Mouse (Mus musculus): Measurements from ENCODE around the gene Bcl11a. TPM values are rescaled to one million over a fixed set of nuclear protein-coding genes. Genes with fewer than 3 reads are reported as not detected.
A peak's percentile ranks its signal among the peaks of the same experiment; 100 is the strongest.

Gene Bcl11a
- polyA plus RNA-seq, 1 experiment from 2014 or later, result 10.3 TPM

DNA sequence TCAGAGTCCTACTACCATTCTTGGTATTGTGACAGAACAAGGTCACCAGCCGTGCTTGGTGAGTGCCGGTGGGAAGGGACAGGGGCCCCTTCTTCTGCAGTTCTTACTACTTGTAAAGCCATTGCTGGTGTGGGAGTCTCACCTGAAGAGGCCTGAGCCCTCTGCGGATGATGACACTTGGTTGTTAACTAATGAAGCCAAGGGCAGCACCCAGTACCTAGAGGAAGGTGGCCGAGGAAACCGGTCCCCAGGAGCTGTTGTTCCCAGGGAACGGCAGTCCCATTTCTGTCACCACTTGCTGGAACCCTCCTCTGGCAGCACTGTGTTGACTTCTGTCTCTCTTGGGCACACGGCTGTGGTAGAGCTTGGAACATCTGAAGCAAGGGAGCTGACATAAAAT lies 105.6 kb downstream of the Bcl11a start:
- no peaks in the 10 kb centered on the region for H3K27me3 ChIP-seq (ENCODE audit: insufficient read depth, low read length)
- H3K27ac ChIP-seq (ENCODE audit: low read depth), result no peak overlapping the region
- no peaks in the 10 kb centered on the region for H3K36me3 ChIP-seq (replicated peaks; ENCODE audit: insufficient read depth, low read length)
- H3K4me3 ChIP-seq (ENCODE audit: low read depth, low read length), result no peak overlapping the region
- H3K4me2 ChIP-seq (ENCODE audit: low read depth, low read length), result no peak overlapping the region
- H3K9me3 ChIP-seq (ENCODE audit: low read length), result no peaks in the 10 kb centered on the region
- TF ChIP-seq EP300 (IDR thresholded peaks at IDR 0.05; ENCODE audit: low read depth) (no peak), CTCF (IDR thresholded peaks at IDR 0.05; ENCODE audit: low read depth) (no peak)
- no peak overlapping the region for H3K9ac ChIP-seq (replicated peaks)
- H3K4me1 ChIP-seq (ENCODE audit: insufficient read depth), result peaks cover 11% of the 10 kb centered on the region
- DNase-seq (no peak), ATAC-seq (no peak)
- WGBS (ENCODE audit: insufficient replicate concordance), result 84% methylated on average over 7 of the region's 7 CpGs

DNA sequence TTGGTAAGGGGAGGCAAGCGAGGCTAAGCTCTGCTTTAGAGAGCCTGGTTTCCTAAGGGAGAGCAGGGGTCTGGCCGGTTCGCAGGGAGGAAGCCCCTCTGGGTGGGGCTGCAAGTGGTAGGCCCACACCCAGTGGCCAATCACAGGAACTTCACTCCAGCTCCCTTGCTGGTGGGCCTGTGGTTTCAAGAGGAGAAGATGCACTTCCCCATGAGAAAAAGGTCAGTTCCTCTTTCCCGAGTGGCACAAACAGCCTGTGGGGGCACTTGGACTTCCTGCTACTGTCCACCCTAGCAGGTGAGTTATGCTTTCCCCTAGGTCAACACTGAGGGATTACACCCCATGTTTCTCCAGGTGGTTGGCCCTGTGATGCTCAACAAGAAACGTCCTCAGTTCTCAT lies 107.1 kb downstream of the Bcl11a start:
- no peaks in the 10 kb centered on the region for H3K36me3 ChIP-seq (replicated peaks; ENCODE audit: insufficient read depth, low read length)
- no peaks in the 10 kb centered on the region for H3K27me3 ChIP-seq (ENCODE audit: insufficient read depth, low read length)
- WGBS (ENCODE audit: insufficient replicate concordance), result 28% methylated on average over 5 of the region's 5 CpGs
- DNase-seq (peak; percentile 44), ATAC-seq (peak; percentile 70)
- peaks cover 11% of the 10 kb centered on the region for H3K4me1 ChIP-seq (ENCODE audit: insufficient read depth)
- H3K9me3 ChIP-seq (ENCODE audit: low read length), result no peaks in the 10 kb centered on the region
- no peak overlapping the region for H3K4me3 ChIP-seq (ENCODE audit: low read depth, low read length)
- 0 out of 2 replicates have a peak overlapping the region, but pooled peaks have one; percentile 29 for H3K27ac ChIP-seq (ENCODE audit: low read depth)
- H3K4me2 ChIP-seq (ENCODE audit: low read depth, low read length), result no peak overlapping the region
- no peak overlapping the region for H3K9ac ChIP-seq (replicated peaks)
- TF ChIP-seq EP300 (IDR thresholded peaks at IDR 0.05; ENCODE audit: low read depth), result no peak
- TF ChIP-seq CTCF (IDR thresholded peaks at IDR 0.05; ENCODE audit: low read depth), result peak; percentile 46

DNA sequence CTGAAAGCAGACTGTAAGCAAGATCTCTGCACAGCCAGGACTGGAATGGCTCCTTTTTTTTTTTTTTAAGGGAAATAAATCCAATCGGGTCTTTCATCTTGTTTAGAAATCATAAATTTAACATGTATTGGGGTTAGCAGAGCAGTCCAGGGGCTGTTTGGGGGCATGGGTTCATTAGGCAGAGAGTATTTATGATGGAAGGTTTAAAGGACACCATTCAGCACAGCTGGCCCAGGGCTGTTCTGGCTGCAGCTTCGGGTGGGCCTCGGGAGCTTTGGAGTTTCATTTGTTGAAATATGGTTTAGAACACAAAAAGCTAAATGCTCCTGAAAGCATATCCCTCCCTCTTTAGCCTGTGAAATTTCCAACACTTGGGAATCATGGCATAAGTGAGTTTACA lies 112.6 kb downstream of the Bcl11a start:
- Histone ChIP-seq H3K36me3 (replicated peaks; ENCODE audit: insufficient read depth, low read length) (no peaks in the 10 kb centered on the region), H3K27me3 (ENCODE audit: insufficient read depth, low read length) (no peaks in the 10 kb centered on the region)

DNA sequence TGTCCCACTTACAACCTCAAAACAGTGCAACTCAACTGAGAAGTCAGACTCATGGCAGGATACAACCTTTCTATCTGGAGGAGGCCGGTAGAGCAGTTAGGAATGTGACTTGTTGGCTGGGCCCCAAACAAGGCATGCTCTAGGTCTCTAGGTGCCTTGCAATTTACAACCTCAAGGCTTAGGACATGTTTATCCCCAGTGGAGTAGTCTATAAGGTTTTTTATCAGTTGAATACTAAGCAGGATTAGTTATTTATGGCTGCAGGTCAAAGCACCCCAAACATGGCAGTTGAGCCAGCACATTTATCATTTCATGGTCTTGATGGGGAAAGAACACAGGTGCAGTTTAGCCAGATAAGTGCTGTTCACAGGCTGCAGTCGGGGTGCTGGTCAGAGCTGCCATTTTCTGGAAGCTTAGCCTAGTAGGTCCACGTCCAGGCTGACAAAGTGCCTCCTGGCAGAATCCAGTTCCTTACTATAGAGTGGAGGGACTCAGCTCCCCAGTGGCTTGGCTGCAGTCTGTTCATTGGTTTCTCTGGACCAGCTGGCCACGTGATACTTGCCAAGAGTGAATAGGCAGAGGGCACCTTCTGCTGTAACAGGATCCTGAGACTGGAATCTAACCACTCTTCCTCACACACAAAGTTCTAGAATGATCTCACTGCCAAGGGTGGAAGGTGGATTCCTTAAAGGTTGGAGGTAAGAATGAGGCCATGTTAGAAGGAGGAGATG lies 118.8 kb downstream of the Bcl11a start:
- no peak for TF ChIP-seq EP300 (IDR thresholded peaks at IDR 0.05; ENCODE audit: low read depth)
- no peak for TF ChIP-seq CTCF (IDR thresholded peaks at IDR 0.05; ENCODE audit: low read depth)
- WGBS (ENCODE audit: insufficient replicate concordance), result 72% methylated on average over 4 of the region's 4 CpGs
- H3K36me3 ChIP-seq (replicated peaks; ENCODE audit: insufficient read depth, low read length), result no peaks in the 10 kb centered on the region
- H3K27ac ChIP-seq (ENCODE audit: low read depth), result no peak overlapping the region
- H3K4me2 ChIP-seq (ENCODE audit: low read depth, low read length), result no peak overlapping the region
- H3K4me3 ChIP-seq (ENCODE audit: low read depth, low read length), result no peak overlapping the region
- no peaks in the 10 kb centered on the region for H3K9me3 ChIP-seq (ENCODE audit: low read length)
- H3K4me1 ChIP-seq (ENCODE audit: insufficient read depth), result peaks cover 8% of the 10 kb centered on the region
- H3K27me3 ChIP-seq (ENCODE audit: insufficient read depth, low read length), result no peaks in the 10 kb centered on the region
- no peak overlapping the region for H3K9ac ChIP-seq (replicated peaks)
- ATAC-seq (no peak), DNase-seq (no peak)

More for the DNA sequence above, 112.6 kb downstream of the Bcl11a start:
- H3K27ac ChIP-seq (ENCODE audit: low read depth), result no peak overlapping the region
- no peak for ATAC-seq
- no peak overlapping the region for H3K4me2 ChIP-seq (ENCODE audit: low read depth, low read length)
- H3K4me1 ChIP-seq (ENCODE audit: insufficient read depth), result peaks cover 3% of the 10 kb centered on the region; the same call in 1 of the 2 replicates
- WGBS (ENCODE audit: insufficient replicate concordance), result 85% methylated on average over 3 of the region's 3 CpGs
- no peak overlapping the region for H3K4me3 ChIP-seq (ENCODE audit: low read depth, low read length)
- no peak for DNase-seq
- TF ChIP-seq EP300 (IDR thresholded peaks at IDR 0.05; ENCODE audit: low read depth), result no peak
- no peak for TF ChIP-seq CTCF (IDR thresholded peaks at IDR 0.05; ENCODE audit: low read depth)
- H3K9ac ChIP-seq (replicated peaks), result no peak overlapping the region
- no peaks in the 10 kb centered on the region for H3K9me3 ChIP-seq (ENCODE audit: low read length)

DNA sequence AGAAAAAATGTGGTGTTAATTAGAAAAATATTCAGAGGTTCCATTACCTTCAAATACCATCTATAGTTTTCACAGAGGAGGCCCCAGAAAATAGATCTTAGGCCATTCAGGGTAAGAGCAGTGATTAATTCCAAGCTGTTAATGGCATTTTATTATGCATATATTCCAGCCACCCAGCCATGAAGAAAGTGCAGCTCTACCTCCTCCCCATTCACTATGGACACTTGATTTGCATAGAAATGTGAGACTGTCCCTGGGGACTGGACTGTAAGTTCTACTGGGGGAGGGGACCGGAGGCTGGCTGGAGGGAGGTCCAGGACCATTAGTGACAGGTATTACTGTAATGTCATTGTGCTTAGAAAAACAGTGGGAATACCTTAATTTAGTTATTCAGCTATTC lies 119.6 kb downstream of the Bcl11a start:
- no peak overlapping the region for H3K27ac ChIP-seq (ENCODE audit: low read depth)
- WGBS (ENCODE audit: insufficient replicate concordance), result 64% methylated on average over 1 of the region's 1 CpGs
- H3K9ac ChIP-seq (replicated peaks), result no peak overlapping the region
- H3K4me2 ChIP-seq (ENCODE audit: low read depth, low read length), result no peak overlapping the region
- DNase-seq, result no peak
- TF ChIP-seq CTCF (IDR thresholded peaks at IDR 0.05; ENCODE audit: low read depth), result no peak
- TF ChIP-seq EP300 (IDR thresholded peaks at IDR 0.05; ENCODE audit: low read depth), result no peak
- no peaks in the 10 kb centered on the region for H3K9me3 ChIP-seq (ENCODE audit: low read length)
- no peak for ATAC-seq
- H3K36me3 ChIP-seq (replicated peaks; ENCODE audit: insufficient read depth, low read length), result no peaks in the 10 kb centered on the region
- peaks cover 8% of the 10 kb centered on the region for H3K4me1 ChIP-seq (ENCODE audit: insufficient read depth)
- no peak overlapping the region for H3K4me3 ChIP-seq (ENCODE audit: low read depth, low read length)
- H3K27me3 ChIP-seq (ENCODE audit: insufficient read depth, low read length), result no peaks in the 10 kb centered on the region

DNA sequence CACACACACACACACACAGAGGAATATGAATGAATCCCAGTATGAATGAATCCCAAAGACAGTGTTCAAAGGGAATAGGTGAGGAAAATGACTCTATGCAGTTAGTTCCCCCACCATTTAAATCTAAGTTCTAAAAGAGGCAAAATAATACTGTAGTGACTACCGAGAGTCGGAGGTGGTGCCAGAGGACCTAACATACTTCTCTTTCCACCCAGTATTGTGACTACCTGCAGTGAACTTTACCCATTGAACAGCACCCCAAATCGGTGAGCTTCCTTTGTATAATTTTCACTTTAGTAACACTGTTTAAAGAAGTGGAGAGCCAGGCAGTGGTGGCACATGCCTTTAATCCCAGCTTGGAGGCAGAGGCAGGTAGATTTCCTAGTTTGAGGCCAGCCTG lies 121.7 kb downstream of the Bcl11a start:
- H3K9me3 ChIP-seq (ENCODE audit: low read length), result no peaks in the 10 kb centered on the region
- 60% methylated on average over 3 of the region's 3 CpGs for WGBS (ENCODE audit: insufficient replicate concordance)
- H3K4me3 ChIP-seq (ENCODE audit: low read depth, low read length), result no peak overlapping the region
- no peak for DNase-seq
- no peak overlapping the region for H3K9ac ChIP-seq (replicated peaks)
- H3K36me3 ChIP-seq (replicated peaks; ENCODE audit: insufficient read depth, low read length), result no peaks in the 10 kb centered on the region
- no peaks in the 10 kb centered on the region for H3K27me3 ChIP-seq (ENCODE audit: insufficient read depth, low read length)
- peaks cover 11% of the 10 kb centered on the region for H3K4me1 ChIP-seq (ENCODE audit: insufficient read depth)
- H3K4me2 ChIP-seq (ENCODE audit: low read depth, low read length), result no peak overlapping the region
- no peak for ATAC-seq
- no peak for TF ChIP-seq EP300 (IDR thresholded peaks at IDR 0.05; ENCODE audit: low read depth)
- H3K27ac ChIP-seq (ENCODE audit: low read depth), result no peak overlapping the region

All from liver, postnatal 0 days (tissue).